17 mouse cellular contexts compared by ENCODE assay signal in the genomic region with DNA sequence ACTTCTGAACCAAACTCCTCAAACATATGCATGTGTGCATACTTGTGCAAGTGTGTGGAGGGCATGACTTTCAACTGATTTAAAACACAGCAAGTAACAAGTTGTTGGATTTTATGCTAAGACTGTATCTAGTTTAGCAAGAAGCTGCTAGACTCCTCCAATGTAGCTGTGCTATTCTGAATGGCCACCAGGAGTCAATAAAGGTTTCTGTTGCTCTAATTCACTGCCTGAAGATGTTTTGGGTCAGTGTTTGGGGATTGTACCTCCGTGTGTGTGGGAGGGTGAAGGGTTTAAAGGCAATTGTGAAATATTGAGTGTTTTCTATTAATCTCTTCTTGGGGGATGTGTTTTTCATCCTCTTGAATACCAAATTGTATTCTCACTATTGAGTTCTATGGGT. TPM values are rescaled to one million over a fixed set of nuclear protein-coding genes. Genes with fewer than 3 reads are reported as not detected.
DNase-seq lines count a peak whose midpoint lies in the region; ATAC-seq and TF ChIP-seq lines count a peak whose summit lies in the region.
"Had no signal": no experiment of that assay in that cellular context is flagged by ENCODE, and none has a peak within 500 bp of the region (broad histone marks: within the 10 kb centered on the region; RNA-seq: fewer than 3 reads in every experiment).

No protein-coding gene starts in this region.

- H3K9ac ChIP-seq in intestine, postnatal 0 days (ENCODE audit: low read depth, low read length): no peak overlapping the region
- no peak overlapping the region for H3K9ac ChIP-seq in intestine, embryonic 15.5 days
- H3K9ac ChIP-seq in midbrain, postnatal 0 days (replicated peaks; ENCODE audit: low read length, poor library complexity, severe bottlenecking): no peak overlapping the region
- no peak overlapping the region for H3K9ac ChIP-seq in midbrain, embryonic 13.5 days (replicated peaks)
- H3K9ac ChIP-seq: heart, embryonic 15.5 days; hindbrain, embryonic 14.5 days; midbrain, embryonic 12.5 days; stomach, embryonic 15.5 days had no signal

- no peak overlapping the region for H3K27ac ChIP-seq in intestine, postnatal 0 days (ENCODE audit: low read depth, low read length)
- H3K27ac ChIP-seq in intestine, embryonic 15.5 days: no peak overlapping the region
- H3K27ac ChIP-seq in midbrain, postnatal 0 days (ENCODE audit: low read depth, low read length): no peak overlapping the region
- H3K27ac ChIP-seq in midbrain, embryonic 13.5 days: no peak overlapping the region
- H3K27ac ChIP-seq: heart, embryonic 15.5 days; hindbrain, embryonic 14.5 days; limb, embryonic 10.5 days; midbrain, embryonic 12.5 days; stomach, embryonic 15.5 days had no signal

- no peaks in the 10 kb centered on the region for H3K9me3 ChIP-seq in intestine, postnatal 0 days (ENCODE audit: control insufficient read depth)
- no peaks in the 10 kb centered on the region for H3K9me3 ChIP-seq in intestine, embryonic 15.5 days
- H3K9me3 ChIP-seq in midbrain, postnatal 0 days (ENCODE audit: low read length): no peaks in the 10 kb centered on the region
- H3K9me3 ChIP-seq in midbrain, embryonic 13.5 days: no peaks in the 10 kb centered on the region
- H3K9me3 ChIP-seq: heart, embryonic 15.5 days; limb, embryonic 10.5 days; midbrain, embryonic 12.5 days; stomach, embryonic 15.5 days had no signal

- DNase-seq in midbrain, postnatal 0 days (ENCODE audit: low spot score): no peak
- peak; percentile 85 for DNase-seq in induced T-regulatory cell, adult 2 months (ENCODE audit: low read depth)
- DNase-seq in thymus, postnatal 36 days: no peak
- DNase-seq in right cerebral cortex, postnatal 4 days: no peak
- no peak for DNase-seq in kidney, postnatal 4 days
- DNase-seq: cerebellum, adult 9-10 months; gastrocnemius, postnatal 36 days had no signal

- H3K4me2 ChIP-seq in intestine, postnatal 0 days (replicated peaks; ENCODE audit: low read depth): no peak overlapping the region
- H3K4me2 ChIP-seq in intestine, embryonic 15.5 days (replicated peaks): no peak overlapping the region
- H3K4me2 ChIP-seq in midbrain, postnatal 0 days (ENCODE audit: low read depth, low read length, poor library complexity, severe bottlenecking): no peak overlapping the region
- H3K4me2 ChIP-seq in midbrain, embryonic 13.5 days (replicated peaks): no peak overlapping the region
- H3K4me2 ChIP-seq: heart, embryonic 15.5 days; hindbrain, embryonic 14.5 days; midbrain, embryonic 12.5 days; stomach, embryonic 15.5 days had no signal

- no peaks in the 10 kb centered on the region for H3K36me3 ChIP-seq in intestine, postnatal 0 days (ENCODE audit: control insufficient read depth, insufficient read depth)
- no peaks in the 10 kb centered on the region for H3K36me3 ChIP-seq in intestine, embryonic 15.5 days
- no peaks in the 10 kb centered on the region for H3K36me3 ChIP-seq in midbrain, postnatal 0 days (ENCODE audit: insufficient read depth, low read length)
- H3K36me3 ChIP-seq in midbrain, embryonic 13.5 days: no peaks in the 10 kb centered on the region
- H3K36me3 ChIP-seq: heart, embryonic 15.5 days; limb, embryonic 10.5 days; midbrain, embryonic 12.5 days; stomach, embryonic 15.5 days had no signal

- no peak overlapping the region for H3K4me3 ChIP-seq in intestine, postnatal 0 days (ENCODE audit: low read depth, low read length)
- no peak overlapping the region for H3K4me3 ChIP-seq in intestine, embryonic 15.5 days (replicated peaks)
- H3K4me3 ChIP-seq in midbrain, postnatal 0 days (ENCODE audit: low read depth, low read length): no peak overlapping the region
- H3K4me3 ChIP-seq in midbrain, embryonic 13.5 days (replicated peaks): no peak overlapping the region
- H3K4me3 ChIP-seq: erythroblast, embryonic 14.5 days; heart, embryonic 15.5 days; limb, embryonic 10.5 days; midbrain, embryonic 12.5 days; stomach, embryonic 15.5 days had no signal

- TF ChIP-seq CTCF in intestine, postnatal 0 days (IDR thresholded peaks at IDR 0.05; ENCODE audit: low read depth): peak; percentile 48
- peak; percentile 48 for TF ChIP-seq CTCF in midbrain, postnatal 0 days (IDR thresholded peaks at IDR 0.05)

- no peak for ATAC-seq in intestine, postnatal 0 days
- no peak for ATAC-seq in intestine, embryonic 15.5 days
- no peak for ATAC-seq in midbrain, postnatal 0 days (ENCODE audit: low FRiP score)
- ATAC-seq in midbrain, embryonic 13.5 days: no peak

- 43% methylated on average over 1 of the region's 1 CpGs for WGBS in intestine, postnatal 0 days
- WGBS in intestine, embryonic 15.5 days: 27% methylated on average over 1 of the region's 1 CpGs
- WGBS in midbrain, postnatal 0 days: 52% methylated on average over 1 of the region's 1 CpGs
- 48% methylated on average over 1 of the region's 1 CpGs for WGBS in midbrain, embryonic 13.5 days

- no peaks in the 10 kb centered on the region for H3K27me3 ChIP-seq in intestine, postnatal 0 days (replicated peaks; ENCODE audit: control insufficient read depth, insufficient read depth, low read length)
- no peaks in the 10 kb centered on the region for H3K27me3 ChIP-seq in intestine, embryonic 15.5 days (replicated peaks)
- H3K27me3 ChIP-seq in midbrain, postnatal 0 days (ENCODE audit: insufficient read depth, low read length): no peaks in the 10 kb centered on the region
- H3K27me3 ChIP-seq in midbrain, embryonic 13.5 days: no peaks in the 10 kb centered on the region
- H3K27me3 ChIP-seq: heart, embryonic 15.5 days; midbrain, embryonic 12.5 days; stomach, embryonic 15.5 days had no signal

- no peaks in the 10 kb centered on the region for H3K4me1 ChIP-seq in intestine, postnatal 0 days (replicated peaks; ENCODE audit: control insufficient read depth, insufficient read depth, low read length)
- H3K4me1 ChIP-seq in intestine, embryonic 15.5 days (replicated peaks): no peaks in the 10 kb centered on the region
- no peaks in the 10 kb centered on the region for H3K4me1 ChIP-seq in midbrain, postnatal 0 days (ENCODE audit: insufficient read depth, low read length)
- no peaks in the 10 kb centered on the region for H3K4me1 ChIP-seq in midbrain, embryonic 13.5 days (replicated peaks)
- H3K4me1 ChIP-seq: heart, embryonic 15.5 days; limb, embryonic 10.5 days; midbrain, embryonic 12.5 days; stomach, embryonic 15.5 days had no signal

RNA-seq across cellular contexts. Expression of a gene that starts 6.4 kb away (rescaled TPM):
- polyA plus RNA-seq in intestine, postnatal 0 days (2015; fragmentation: Nextera tagmentation; extraction: Ambion mirVana): 0.98 and 1.0 TPM in 2 replicates
- 1.3 TPM in 2 replicates for polyA plus RNA-seq in intestine, embryonic 15.5 days (2015; fragmentation: Nextera tagmentation; extraction: Ambion mirVana)
- 0.11 TPM in 1 of 2 replicates, not detected in the other for total RNA-seq in midbrain, postnatal 0 days (2014; rRNA removed)
- 0.21 TPM in 1 of 2 replicates, not detected in the other for polyA plus RNA-seq in midbrain, postnatal 0 days (2015; fragmentation: Nextera tagmentation; extraction: Ambion mirVana)
- polyA plus RNA-seq in midbrain, embryonic 13.5 days (2015; fragmentation: Nextera tagmentation; extraction: Ambion mirVana): 0.34 and 0.50 TPM in 2 replicates
- total RNA-seq: layer of hippocampus, postnatal 25 days had no signal
- polyA plus RNA-seq: erythroblast, embryonic 14.5 days; hindbrain, embryonic 14.5 days had no signal
